Mouse (Mus musculus) lung, postnatal 0 days (tissue): Measurements from ENCODE around the gene Fgf13. TPM values are rescaled to one million over a fixed set of nuclear protein-coding genes. Genes with fewer than 3 reads are reported as not detected.
A peak's percentile ranks its signal among the peaks of the same experiment; 100 is the strongest.

Experiments
- ATAC-seq: fragments of 200-750 bp; cut with Nextera tagmentation; 2 replicates; pipeline ENCODE4 v1.8.0; 2017; ENCODE audit warnings: moderate library complexity
- DNase-seq: peaks from one replicate; pipeline ENCODE4 v3.0.0-alpha.2; 2016; ENCODE audit warnings: low spot score
- H3K27ac ChIP-seq: fragments of 300-500 bp; sonication (generic); 2 replicates; pipeline ENCODE4 v1.5.1; 2014; ENCODE audit warnings: antibody characterized with exemption, mild to moderate bottlenecking, low read length, mixed read lengths
- H3K27me3 ChIP-seq: fragments of 300-500 bp; sonication (generic); replicated peaks from 2 replicates; pipeline ENCODE4 v1.6.1; 2014; ENCODE audit warnings: low read length, mixed read lengths; ENCODE audit not compliant: insufficient read depth
- H3K36me3 ChIP-seq: fragments of 300-500 bp; sonication (generic); 2 replicates; pipeline ENCODE4 v1.6.1; 2014; ENCODE audit warnings: low read length, mixed read lengths; ENCODE audit not compliant: insufficient read depth
- H3K4me1 ChIP-seq: fragments of 300-500 bp; sonication (generic); 2 replicates; pipeline ENCODE4 v1.6.1; 2014; ENCODE audit warnings: antibody characterized with exemption, low read depth, low read length, mixed read lengths; ENCODE audit not compliant: insufficient read depth
- H3K4me2 ChIP-seq: fragments of 300-500 bp; sonication (generic); replicated peaks from 2 replicates; pipeline ENCODE4 v1.6.1; 2014; ENCODE audit warnings: low read depth, mild to moderate bottlenecking, low read length, moderate library complexity, mixed read lengths
- H3K4me3 ChIP-seq: fragments of 300-500 bp; sonication (generic); 2 replicates; pipeline ENCODE4 v1.5.1; 2014; ENCODE audit warnings: low read depth, low read length
- H3K9ac ChIP-seq: fragments of 300-500 bp; sonication (generic); replicated peaks from 2 replicates; pipeline ENCODE4 v1.6.1; 2014; ENCODE audit warnings: low read depth, mild to moderate bottlenecking
- H3K9me3 ChIP-seq: fragments of 300-500 bp; sonication (generic); 2 replicates; pipeline ENCODE4 v1.6.1; 2016; ENCODE audit warnings: low read length, mixed read lengths
- CTCF ChIP-seq: IDR thresholded peaks from 2 replicates; pipeline ENCODE4 v1.5.1; 2016; ENCODE audit warnings: antibody characterized with exemption, mild to moderate bottlenecking
- EP300 ChIP-seq: IDR thresholded peaks from 2 replicates; pipeline ENCODE4 v1.6.1; 2016; ENCODE audit warnings: antibody characterized with exemption, mild to moderate bottlenecking, control low read depth
- WGBS: fragments of 180-500 bp; shearing (Covaris S2); extraction: QIAGEN DNeasy Blood & Tissue Kit; methylation state at CpG from one replicate; pipeline ENCODE4 v1.1.7; 2014; 5-methylcytosine and 5-hydroxymethylcytosine counted together
- polyA plus RNA-seq: library from polyadenylated mRNA; unstranded; fragments of >200 nt; fragmentation: Nextera tagmentation; extraction: Ambion mirVana; gene quantifications from 2 replicates; pipeline ENCODE4 v1.2.1, GENCODE M21; 2015

The Fgf13 gene
- 0.79 and 0.87 TPM in 2 replicates for polyA plus RNA-seq

- ATAC-seq, result peak; percentile 38; the same call in 1 of the 2 replicates
- no peaks in the 10 kb centered on the region for H3K4me1 ChIP-seq
- no peaks in the 10 kb centered on the region for H3K27me3 ChIP-seq
- peak within 1 kb of the TSS; percentile 38 for H3K4me3 ChIP-seq
- 11% methylated on average over 45 of the region's 47 CpGs for WGBS
- H3K4me2 ChIP-seq, result peak within 1 kb of the TSS; percentile 64
- DNase-seq, result peak; percentile 19
- H3K27ac ChIP-seq, result no peak within 1 kb of the TSS
- H3K9ac ChIP-seq, result no peak within 1 kb of the TSS
- TF ChIP-seq EP300 (no peak), CTCF (no peak)
- no peaks in the 10 kb centered on the region for H3K9me3 ChIP-seq
- no peaks in the 10 kb centered on the region for H3K36me3 ChIP-seq
Measured at GRCm38 (mm10) chrX:59567695-59568431, at the start of gene Fgf13. TSS of gene Fgf13 (minus strand) at chrX:59568071.

- Histone ChIP-seq H3K4me1 (no peaks in the 10 kb centered on the region), H3K9ac (no peak overlapping the region), H3K4me2 (no peak overlapping the region), H3K9me3 (no peaks in the 10 kb centered on the region), H3K36me3 (no peaks in the 10 kb centered on the region), H3K27me3 (no peaks in the 10 kb centered on the region), H3K4me3 (no peak overlapping the region), H3K27ac (no peak overlapping the region)
- ATAC-seq, result no peak
- no peak for DNase-seq
- 52% methylated on average over 1 of the region's 1 CpGs for WGBS
- TF ChIP-seq EP300 (no peak), CTCF (peak; percentile 13; the same call in 1 of the 2 replicates)
Measured at GRCm38 (mm10) chrX:59606535-59606934, 38.7 kb upstream of the Fgf13 start.

GRCm38 (mm10) chrX:59589050-59589449 is 21.2 kb upstream of the Fgf13 start:
- Histone ChIP-seq H3K4me3 (no peak overlapping the region), H3K36me3 (no peaks in the 10 kb centered on the region), H3K4me2 (no peak overlapping the region), H3K27ac (no peak overlapping the region), H3K9me3 (no peaks in the 10 kb centered on the region), H3K9ac (no peak overlapping the region), H3K27me3 (no peaks in the 10 kb centered on the region), H3K4me1 (no peaks in the 10 kb centered on the region)
- WGBS, result 42% methylated on average over 5 of the region's 5 CpGs
- DNase-seq (no peak), ATAC-seq (no peak)
- TF ChIP-seq CTCF (no peak), EP300 (no peak)

GRCm38 (mm10) chrX:59585508-59586186 is 17.8 kb upstream of the Fgf13 start:
- Histone ChIP-seq H3K4me1 (no peaks in the 10 kb centered on the region), H3K27me3 (no peaks in the 10 kb centered on the region), H3K9ac (no peak overlapping the region), H3K9me3 (no peaks in the 10 kb centered on the region), H3K4me3 (no peak overlapping the region), H3K36me3 (no peaks in the 10 kb centered on the region), H3K27ac (no peak overlapping the region), H3K4me2 (no peak overlapping the region)
- no peak for ATAC-seq
- TF ChIP-seq CTCF, result no peak
- TF ChIP-seq EP300, result no peak
- WGBS, result 72% methylated on average over 11 of the region's 11 CpGs
- no peak for DNase-seq

- H3K9me3 ChIP-seq, result no peaks in the 10 kb centered on the region
- H3K9ac ChIP-seq, result no peak overlapping the region
- no peaks in the 10 kb centered on the region for H3K36me3 ChIP-seq
- ATAC-seq (no peak), DNase-seq (no peak)
- TF ChIP-seq CTCF (no peak), EP300 (no peak)
- no peak overlapping the region for H3K4me2 ChIP-seq
- H3K4me1 ChIP-seq, result no peaks in the 10 kb centered on the region
- no peaks in the 10 kb centered on the region for H3K27me3 ChIP-seq
- H3K27ac ChIP-seq, result no peak overlapping the region
- H3K4me3 ChIP-seq, result no peak overlapping the region
Measured at GRCm38 (mm10) chrX:59584034-59584433, 16.2 kb upstream of the Fgf13 start.

- no peak for TF ChIP-seq EP300
- TF ChIP-seq CTCF, result no peak
- DNase-seq (peak; percentile 16), ATAC-seq (peak; percentile 33)
- H3K27ac ChIP-seq, result no peak overlapping the region
- H3K27me3 ChIP-seq, result no peaks in the 10 kb centered on the region
- no peaks in the 10 kb centered on the region for H3K36me3 ChIP-seq
- H3K9ac ChIP-seq, result no peak overlapping the region
- peak overlapping the region; percentile 64 for H3K4me2 ChIP-seq
- no peaks in the 10 kb centered on the region for H3K9me3 ChIP-seq
- WGBS, result 12% methylated on average over 38 of the region's 75 CpGs
- H3K4me3 ChIP-seq, result peak overlapping the region; percentile 38
- no peaks in the 10 kb centered on the region for H3K4me1 ChIP-seq
Measured at GRCm38 (mm10) chrX:59566826-59567694, 811 bp downstream of the Fgf13 start.
